Mouse (Mus musculus) liver (tissue): ENCODE measurements at regions not wholly inside any gene's neighbourhood (a gene's known extent, or its start where the extent isn't known, plus 50 kb on each side); places are given as distances from the start of the nearest gene placed in this dataset.

Experiments used
- DNase-seq: peaks from one replicate; pipeline ENCODE4 v3.0.0-alpha.2; 2020; ENCODE audit warnings: mixed read lengths

DNA sequence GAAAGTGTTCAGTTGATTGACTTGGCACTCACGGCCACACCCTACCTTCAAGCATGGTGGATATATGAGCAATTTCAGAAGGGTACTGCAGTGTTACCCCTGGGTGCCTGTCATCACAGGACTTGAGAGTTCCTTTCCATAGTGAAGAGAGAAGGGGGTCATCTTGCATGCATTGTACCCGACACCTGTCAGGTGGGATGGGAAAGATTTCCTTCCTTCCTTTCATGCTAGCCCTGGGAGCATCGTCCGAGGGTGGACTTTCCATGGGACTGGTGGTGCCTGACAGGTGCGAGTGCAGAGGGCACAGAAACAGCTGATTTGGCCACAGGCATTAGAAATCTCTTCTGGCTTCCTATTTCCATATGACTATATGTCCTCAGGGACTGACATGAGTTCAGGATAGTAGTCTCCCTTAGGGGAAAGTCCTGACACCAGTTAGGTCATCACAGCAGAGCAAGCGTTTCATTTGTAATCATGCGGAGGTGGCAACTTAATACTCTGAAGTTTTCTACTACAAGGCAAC, 342.1 kb upstream of the Id2 start:
- DNase-seq, result no peak

GRCm38 (mm10) chr12:25438217-25439028, 341.5 kb upstream of the Id2 start:
- no peak for DNase-seq

GRCm38 (mm10) chr12:25437556-25437955, 340.6 kb upstream of the Id2 start:
- DNase-seq, result peak; percentile 7

- no peak for DNase-seq
These were observed 339.4 kb upstream of the Id2 start for GRCm38 (mm10) chr12:25436220-25436911.

- no peak for DNase-seq
These were observed 335.9 kb upstream of the Id2 start for GRCm38 (mm10) chr12:25432796-25433195.

GRCm38 (mm10) chr12:25430911-25431310, 334.0 kb upstream of the Id2 start:
- DNase-seq, result no peak

GRCm38 (mm10) chr12:25427911-25428642, 331.1 kb upstream of the Id2 start:
- no peak for DNase-seq

DNA sequence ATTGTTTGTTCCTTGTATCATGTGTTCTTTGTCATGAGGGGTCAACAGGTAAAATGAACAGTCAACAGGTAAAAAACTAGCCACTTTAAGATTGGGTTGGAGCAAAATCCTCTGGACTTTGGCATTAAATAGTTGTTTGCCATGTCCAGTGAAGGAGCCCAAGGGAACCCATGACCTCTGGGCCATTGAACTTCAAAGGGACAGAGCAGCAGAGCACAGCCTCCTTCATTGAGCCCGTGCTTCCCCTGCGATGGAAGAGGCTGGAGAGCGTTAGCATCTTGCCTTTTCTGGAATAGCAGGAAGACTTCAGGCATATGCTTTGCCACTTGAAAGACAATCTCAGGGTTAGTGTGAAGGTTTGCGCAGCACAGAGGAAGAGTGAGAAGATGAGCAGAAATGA, 320.4 kb upstream of the Id2 start:
- no peak for DNase-seq

- no peak for DNase-seq
These were observed 319.6 kb upstream of the Id2 start for GRCm38 (mm10) chr12:25416571-25416970.

- DNase-seq, result no peak
These were observed 318.7 kb upstream of the Id2 start for GRCm38 (mm10) chr12:25415641-25416040.

- peak; percentile 15 for DNase-seq
These were observed 318.3 kb upstream of the Id2 start for GRCm38 (mm10) chr12:25415232-25415631.

DNA sequence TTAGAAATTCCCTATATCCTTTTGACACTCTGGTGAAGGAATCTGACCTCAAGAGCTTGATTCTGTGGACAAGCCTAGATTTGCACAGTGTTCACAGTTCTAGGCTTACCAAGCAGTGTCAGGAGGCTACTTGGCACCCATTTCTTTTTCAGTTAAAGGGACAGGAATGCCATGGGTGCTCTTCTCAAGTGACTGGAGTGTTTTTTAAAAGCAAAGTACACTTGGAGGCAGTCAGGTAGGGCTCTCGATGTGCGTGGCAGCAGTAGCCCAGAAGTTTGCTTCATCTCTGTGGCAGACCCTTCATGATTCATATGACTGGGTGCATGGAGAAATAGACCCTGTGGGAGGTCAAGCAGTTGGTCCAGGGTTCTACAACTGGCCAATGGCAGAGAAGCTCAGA, 310.4 kb upstream of the Id2 start:
- no peak for DNase-seq

DNA sequence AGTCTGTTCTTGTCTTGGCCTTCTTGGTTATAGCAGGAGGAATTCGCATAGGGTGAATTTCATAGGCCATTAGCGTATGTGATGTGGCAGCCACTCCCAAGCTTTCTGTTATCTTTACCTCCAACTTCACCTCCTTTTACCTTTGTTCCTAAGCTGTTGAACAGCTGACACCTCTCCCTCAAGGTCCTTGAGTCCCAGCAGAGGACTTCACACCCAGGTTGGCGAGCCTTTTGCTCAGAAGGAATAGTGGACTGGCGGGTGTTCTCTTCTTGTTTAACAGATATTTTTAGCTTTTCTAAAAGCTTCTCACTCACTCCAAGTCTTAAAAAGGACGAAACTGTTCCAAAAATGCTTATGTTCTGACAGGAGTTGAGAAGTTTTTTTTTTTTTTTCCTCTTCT, 303.4 kb upstream of the Id2 start:
- no peak for DNase-seq

GRCm38 (mm10) chr12:25398726-25399125, 301.8 kb upstream of the Id2 start:
- no peak for DNase-seq

DNA sequence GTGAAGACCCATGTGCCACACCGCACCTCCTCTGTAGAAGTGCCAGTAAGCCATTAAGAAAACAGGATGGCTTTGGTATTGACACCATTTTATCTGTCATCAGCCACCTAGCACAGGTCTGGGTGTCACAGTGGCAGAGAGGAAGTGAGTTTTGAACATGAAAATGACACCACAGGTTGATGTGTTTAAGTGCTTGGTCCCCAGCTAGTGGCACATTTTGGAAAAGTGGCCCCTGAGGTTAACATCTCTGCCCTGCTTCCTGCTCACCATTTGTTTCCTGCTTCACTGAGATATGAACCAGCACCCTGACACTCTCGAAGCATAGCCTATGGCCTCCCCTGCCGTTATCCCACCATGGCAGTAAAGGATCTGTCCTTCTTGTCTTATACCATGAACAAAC, 297.4 kb upstream of the Id2 start:
- no peak for DNase-seq

DNA sequence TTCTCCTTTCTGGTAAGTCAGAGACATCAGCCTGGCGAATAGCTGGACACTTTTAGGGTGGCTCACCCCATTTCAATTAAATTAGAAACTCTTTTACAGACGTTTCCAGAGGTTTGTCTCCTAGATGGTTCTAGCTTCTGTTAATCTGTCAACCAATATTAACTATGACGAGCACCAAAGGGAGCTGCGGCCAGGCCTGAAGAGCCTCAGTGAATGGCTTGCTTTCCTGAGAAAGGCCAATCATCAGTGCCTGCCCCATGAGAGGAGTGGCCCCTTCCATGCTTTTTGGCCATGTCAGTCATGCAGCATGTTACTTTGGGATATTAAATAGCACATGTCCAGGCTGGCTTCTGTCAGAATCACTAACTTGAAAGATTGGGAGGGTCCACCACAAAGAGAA, 296.6 kb upstream of the Id2 start:
- no peak for DNase-seq

GRCm38 (mm10) chr12:25389202-25389601, 292.3 kb upstream of the Id2 start:
- peak; percentile 7 for DNase-seq

GRCm38 (mm10) chr12:25387791-25388280, 290.9 kb upstream of the Id2 start:
- no peak for DNase-seq

- no peak for DNase-seq
These were observed 286.0 kb upstream of the Id2 start for GRCm38 (mm10) chr12:25382961-25383360.

- no peak for DNase-seq
These were observed 285.5 kb upstream of the Id2 start for GRCm38 (mm10) chr12:25382475-25382874.

- DNase-seq, result no peak
These were observed 284.7 kb upstream of the Id2 start for GRCm38 (mm10) chr12:25381619-25382018.

- DNase-seq, result no peak
These were observed 283.1 kb upstream of the Id2 start for GRCm38 (mm10) chr12:25379996-25380395.

- DNase-seq, result no peak
These were observed 282.1 kb upstream of the Id2 start for GRCm38 (mm10) chr12:25379016-25379415.
